Mouse (Mus musculus) skeletal muscle tissue, adult 2 months (tissue): ENCODE data around the gene Anks1b.

ENCODE experiments used
- DNase-seq: peaks from one replicate; pipeline ENCODE4 v3.0.0-alpha.2; 2012; ENCODE audit warnings: low read depth, low spot score

Anks1b gene

DNA sequence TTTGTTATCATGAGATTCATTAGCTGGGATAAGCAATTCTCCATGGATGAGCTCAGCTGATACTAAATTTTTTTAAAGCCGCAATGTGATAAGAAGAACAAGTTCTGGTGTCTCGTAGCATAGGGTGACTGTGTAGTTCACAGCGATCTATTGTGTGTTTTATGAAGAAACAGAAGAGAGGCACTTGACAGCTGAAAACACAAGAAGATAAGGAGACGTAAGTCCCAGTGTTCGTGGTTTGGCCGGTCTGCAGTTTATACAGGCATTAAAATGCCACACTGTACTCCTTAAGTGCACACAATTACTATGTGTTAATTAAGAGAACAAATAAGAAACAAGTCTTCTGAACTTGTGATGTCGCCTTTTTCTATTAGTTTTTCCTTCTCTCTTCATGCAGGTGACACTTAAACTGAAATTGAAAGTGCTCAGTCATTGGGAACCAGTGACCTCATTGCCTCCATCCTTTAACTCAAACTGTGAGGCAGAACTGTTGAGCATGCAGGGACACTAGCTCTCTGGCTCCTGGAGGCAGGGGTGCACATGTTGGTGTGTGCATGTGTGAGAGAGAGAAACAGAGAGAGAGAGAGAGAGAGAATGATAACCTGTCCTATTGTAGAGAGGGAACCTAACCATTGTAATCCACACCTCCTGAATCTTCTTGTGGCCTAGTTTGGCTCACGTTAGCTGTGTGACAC is 935.5 kb downstream of the Anks1b start:
- DNase-seq = no peak

DNA sequence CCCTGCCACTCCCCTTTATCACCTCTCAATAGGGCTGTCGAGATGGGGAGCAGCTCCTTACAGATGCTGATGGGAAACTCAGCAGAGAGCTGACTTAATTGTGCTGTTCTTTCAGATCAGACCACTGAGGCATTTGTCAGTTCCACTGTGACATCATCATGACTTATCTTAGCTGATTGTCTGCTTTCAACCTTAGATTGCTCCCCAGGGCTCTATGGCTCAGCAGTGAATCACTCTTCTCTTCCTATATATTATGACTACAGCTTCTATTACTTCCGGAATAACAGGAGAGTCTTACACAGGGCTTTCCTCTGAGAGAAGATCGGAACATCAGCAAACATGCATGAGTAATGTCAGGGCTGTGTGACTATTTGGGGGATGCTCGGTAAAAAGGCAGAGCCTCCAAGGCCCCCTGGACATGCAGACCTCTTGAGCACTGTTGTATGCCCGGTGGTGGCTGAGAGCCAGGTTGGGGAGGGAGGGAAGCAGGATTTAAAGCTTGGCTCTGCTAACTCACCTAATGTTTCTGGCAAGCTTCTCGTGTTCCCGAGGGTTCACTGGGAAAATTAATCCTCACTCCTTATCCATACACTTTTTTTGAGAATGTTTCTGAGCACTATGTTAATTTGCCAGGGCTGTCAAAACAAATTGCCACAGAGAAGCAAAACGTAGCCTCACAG is 936.7 kb downstream of the Anks1b start:
- no peak for DNase-seq

DNA sequence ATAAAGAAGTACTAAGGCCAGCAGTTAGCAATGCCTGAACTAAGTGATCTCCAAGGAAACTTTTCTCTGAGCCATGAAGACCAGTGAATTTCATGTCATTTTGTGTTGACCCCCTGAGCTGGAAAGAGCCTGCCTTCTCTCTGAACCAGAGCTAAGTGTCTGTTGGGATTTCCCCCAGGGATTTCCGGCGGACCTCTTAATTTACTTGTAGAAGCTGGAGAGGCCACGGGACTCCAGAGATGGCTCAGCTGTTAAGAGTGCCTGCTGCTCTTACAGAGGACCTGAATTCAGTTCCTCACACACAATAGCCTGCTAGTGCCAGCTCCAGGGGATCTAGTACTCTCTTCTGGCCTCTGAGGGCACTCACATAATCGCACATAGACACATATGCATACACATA is 938.1 kb downstream of the Anks1b start:
- no peak for DNase-seq

DNA sequence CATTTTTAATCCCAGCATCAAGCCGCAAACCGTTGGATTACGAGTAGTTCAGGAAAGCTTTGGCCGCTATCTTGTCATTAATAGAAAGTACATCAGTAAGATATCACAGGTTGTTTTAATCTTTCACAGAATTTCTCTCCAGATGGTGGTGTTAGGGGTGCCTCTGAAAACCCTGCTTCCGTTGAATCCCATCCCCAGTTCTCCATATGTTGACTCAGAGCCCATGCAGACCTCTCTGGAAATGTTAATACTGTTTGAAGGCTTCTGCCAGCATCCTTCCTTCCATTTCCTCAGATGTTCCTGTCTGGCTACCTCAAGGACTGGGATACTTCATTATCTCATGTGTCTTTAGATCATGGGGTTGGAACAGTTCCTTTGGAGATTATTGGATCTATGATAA is 940.0 kb downstream of the Anks1b start:
- no peak for DNase-seq

DNA sequence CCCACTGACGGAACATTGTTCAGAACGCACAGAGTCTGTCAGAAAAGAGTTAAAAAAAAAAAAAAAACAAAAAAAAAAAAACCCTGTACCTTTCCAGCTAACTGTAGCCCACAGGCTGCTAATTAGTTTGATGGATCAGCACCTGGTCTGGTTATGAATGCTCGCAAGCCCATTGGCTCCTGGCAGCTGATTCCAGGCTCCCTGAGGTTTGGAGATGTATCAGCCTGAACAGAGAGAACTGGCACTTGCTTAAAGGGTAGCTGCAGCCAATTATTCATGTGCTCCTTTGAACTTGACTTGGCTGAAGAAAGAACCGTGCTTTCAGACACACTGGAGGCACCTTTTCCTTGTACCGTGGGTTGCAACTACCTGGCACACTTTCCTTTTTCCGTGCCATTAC is 941.1 kb downstream of the Anks1b start:
- DNase-seq = no peak

DNA sequence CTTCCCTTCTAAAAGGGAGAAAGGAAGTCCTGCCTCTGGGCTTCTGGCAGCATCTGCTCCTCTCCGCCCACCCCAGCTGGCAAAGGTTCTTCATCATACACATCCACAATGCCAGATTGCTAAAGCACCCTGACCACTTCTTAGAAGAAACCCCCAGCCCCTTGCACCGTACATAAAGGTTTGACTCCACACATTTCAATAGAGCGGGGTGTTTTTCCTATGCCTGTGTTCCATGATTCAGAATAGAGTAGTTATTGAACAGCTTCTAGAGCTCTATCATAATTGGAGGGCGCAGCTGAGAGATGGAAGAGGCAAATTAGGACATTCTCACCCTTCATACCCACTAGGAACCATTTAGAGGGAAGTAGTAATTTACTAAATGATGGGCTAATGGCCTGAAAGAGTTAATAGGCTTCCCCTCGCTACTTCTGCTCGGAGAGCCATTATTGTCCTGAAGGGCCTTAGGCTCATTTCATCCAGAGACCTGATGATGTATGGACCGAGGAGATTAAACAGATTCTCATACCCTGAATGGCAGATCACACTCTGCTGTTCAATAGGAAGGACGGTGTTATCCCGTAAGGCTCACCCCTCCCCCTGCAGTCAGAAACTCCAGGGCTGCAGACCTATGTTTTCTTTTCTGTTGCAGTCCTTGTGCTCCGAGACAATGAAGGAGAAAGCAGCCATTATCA is 945.1 kb downstream of the Anks1b start:
- DNase-seq = no peak

DNA sequence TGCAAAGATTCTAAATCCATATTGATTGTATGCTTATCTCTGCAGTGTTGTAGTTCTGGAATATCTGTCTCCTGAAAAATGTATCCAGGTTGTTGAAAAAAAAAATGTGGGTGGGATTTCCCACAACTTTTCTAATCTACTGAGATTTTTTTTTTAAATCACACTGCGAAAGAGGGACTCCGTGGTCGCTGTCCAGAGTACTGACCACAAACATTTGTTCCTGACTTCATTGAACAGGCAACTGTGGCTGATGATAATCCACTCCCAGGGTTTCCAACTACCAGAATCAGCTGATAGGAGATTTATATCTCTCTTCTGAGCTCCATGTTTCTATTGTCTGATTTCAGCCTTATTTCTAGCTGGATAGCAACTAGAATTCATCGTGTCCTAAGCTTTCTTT is 950.1 kb downstream of the Anks1b start:
- DNase-seq = no peak

DNA sequence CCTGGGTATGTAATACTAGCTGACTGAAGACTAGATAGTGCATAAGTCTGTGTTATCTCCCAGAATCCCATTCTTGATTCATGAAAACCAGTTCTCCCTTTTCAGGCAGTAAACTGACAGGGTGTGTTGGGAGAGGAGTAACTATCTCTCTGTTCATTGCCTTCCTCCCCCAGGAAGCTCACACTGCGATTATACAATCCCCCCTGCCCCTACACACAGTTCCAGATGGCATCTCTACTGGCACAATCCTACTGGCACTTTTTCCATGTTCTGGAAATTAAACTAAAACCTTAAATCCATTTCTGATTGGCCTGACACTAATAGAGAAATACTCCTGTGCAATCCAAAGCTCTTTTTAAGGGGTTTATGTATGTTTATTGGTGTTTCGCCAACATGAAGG is 951.4 kb downstream of the Anks1b start:
- DNase-seq = no peak

DNA sequence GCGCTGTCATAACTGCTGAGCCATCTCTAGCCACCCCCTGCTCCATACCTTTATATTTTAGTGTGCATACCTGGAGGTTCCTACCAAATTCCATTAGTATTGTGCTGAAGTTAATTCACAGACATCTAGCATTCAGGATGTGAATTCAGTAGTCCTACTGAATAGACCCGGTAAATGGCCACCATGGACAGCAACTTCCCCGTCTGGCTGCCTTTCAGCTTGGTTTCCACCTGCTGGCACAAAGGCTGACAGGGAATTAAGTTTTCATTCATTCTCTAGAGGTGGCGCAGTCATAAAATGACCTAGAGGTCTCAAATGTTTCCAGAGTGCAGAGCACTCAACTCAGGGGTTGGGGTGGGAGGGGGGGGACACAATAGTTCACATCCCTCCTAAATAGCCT is 953.6 kb downstream of the Anks1b start:
- no peak for DNase-seq

DNA sequence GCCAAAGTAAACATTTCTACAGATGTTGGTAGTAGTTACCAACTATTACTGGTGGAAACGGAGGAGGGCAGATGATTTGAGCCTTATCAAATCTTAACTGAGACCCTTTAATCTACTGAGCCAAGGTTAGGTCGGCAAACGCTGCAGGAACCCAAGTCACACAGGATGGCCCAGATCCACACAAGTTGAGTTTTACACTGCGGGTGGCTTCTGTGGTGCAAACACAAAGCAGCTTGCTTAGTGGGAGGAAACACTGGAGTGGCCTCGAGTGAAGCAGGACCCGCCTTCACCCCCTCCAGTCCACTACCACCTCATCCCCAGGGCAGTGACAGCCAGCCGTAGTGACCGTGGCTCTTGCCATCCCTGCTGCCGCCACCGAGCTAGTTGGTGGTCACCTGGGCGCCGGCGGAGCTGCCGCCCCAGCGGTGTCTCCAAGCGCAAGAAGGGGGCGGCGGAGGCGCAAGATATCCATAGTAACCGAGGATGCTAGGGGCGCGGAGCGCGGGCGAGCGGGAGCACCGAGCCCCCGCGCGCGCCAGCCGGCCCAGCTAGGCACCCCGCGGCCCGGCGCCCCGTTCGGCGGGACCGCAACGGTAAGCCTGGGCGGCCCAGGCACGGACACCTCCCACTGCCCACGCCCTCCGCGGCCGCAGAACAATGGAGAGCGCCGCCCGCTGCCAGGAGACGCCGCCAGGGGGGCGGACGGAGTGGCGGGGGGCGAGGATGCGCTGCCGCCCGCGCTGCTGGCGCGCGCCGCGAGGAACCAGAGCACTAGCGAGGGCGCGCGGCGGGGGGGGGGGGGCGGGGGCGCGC is 955.5 kb downstream of the Anks1b start:
- no peak for DNase-seq

DNA sequence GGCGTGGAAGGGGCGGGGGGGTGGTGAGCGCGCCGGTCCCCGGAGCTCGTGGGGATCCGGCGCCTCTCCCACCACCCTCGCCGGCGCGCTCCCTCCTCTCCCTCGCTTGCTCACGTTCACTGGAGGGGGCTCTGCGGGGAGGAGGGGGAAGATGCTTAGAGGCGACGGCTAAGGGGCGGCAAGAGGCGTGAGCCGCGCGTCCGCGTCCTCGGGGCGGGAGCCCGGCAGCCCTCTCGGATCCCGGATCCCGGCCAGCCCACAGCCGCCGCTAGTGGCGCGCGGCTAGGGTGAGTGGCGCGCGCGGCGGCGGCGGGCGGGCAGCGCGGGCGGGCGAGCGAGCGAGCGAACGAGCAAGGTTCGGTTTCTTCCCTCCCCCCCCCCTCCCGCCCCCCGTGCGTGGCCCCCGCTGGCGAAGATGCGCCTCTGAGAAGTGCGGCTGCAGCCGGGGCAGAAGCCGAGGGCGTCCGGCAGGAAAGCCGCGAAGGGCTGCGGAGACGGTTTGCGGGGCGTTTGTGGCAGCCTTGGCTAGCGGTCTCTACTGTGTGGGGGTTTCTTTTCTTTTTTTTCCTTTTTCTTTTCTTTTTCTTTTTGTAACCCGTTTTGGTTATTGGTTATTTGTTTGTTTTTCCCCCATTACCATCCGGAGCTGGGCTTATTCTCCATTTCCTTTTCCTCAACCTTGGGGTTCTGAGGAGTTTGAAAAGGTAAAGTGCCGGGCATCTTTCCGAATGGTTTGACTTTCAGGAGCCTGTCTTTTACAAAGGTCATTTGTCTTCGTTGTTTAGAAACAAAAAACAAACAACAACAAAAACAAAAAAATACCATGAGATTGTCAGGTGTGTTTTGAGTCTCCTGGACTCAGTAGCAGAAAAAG is 956.3 kb downstream of the Anks1b start:
- DNase-seq = no peak

DNA sequence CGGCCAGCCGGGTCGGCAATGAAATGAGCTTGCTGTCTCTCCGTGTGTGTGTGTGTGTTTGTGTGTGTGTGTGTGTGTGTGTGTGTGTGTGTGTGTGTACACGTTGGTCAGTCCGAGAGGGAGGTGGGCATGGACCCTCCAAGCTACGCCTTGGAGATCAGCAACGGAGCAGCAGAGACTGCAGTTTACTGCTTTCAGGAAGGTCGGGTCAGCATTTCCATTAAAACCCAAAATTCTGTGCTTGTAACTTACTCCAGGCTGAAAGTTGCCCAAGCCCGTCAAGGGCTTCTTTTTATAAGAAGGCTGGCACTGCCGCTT is 956.9 kb downstream of the Anks1b start:
- no peak for DNase-seq

DNA sequence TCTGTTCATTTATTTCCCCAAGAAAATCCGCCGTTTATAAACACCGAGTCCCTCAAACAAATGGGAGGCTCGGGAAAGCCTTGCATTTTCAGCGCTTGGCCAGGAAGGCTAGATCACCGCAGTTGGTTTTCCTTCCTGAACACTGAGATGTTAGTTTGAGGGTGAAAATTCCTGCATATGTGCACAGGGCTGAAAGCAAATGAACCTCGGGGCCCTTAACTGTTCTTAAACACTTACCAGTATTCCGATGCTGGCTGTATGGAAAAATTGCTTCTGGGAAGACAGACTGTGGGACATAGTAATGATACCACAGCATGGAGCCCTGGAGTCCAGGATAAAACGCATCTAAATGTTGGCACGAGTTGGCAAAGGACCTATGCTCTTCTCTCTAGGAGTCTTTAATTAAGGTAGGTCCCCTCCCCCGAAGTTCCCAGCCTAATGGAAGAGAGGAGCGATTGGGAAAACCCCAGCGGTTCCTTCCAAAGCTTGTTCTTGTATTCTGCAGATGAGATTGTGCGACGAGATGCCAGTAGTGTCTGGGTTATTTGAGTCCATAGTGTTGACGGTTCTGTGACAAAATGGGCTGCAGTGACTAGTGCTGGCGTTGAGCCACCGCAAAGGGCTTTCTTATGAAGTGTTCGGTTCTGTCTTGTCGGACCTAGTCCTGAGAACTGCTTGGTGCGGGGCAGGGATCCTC is 957.4 kb downstream of the Anks1b start:
- DNase-seq = no peak

DNA sequence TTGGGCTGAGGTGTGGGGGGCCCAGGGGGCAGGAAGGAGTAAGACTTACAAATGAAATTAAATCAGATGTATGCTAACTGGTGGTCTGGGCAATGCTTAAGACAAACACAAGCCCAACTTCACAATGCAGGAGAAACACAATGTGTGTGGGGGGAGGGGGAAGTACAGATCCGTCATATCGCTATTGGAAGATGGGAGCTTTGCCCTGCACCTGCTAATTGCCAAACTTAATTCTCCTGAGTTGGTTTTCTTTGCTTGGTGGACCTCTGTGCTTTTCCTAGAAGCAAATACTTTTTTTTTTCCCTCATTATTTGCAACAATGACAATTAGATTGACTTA is 957.9 kb downstream of the Anks1b start:
- no peak for DNase-seq

DNA sequence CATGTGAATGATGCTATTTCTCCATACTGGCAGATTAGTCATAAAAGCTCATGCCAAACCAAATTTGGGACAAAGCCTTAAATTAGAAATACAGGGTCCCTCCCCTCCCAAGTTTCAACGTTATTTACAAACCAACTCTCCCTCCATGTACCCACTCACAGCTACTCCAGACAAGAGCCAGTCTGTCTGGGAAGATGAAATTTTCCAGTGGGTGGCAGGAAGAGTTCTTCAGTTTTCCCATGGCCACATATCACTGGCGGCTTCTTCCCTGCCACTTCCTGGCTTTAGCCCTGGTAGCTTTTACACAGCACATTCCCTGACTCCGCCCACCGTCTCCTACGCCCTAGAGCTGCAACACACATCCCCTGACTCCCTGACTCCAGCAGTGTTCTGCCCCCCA is 961.0 kb downstream of the Anks1b start:
- DNase-seq = no peak

DNA sequence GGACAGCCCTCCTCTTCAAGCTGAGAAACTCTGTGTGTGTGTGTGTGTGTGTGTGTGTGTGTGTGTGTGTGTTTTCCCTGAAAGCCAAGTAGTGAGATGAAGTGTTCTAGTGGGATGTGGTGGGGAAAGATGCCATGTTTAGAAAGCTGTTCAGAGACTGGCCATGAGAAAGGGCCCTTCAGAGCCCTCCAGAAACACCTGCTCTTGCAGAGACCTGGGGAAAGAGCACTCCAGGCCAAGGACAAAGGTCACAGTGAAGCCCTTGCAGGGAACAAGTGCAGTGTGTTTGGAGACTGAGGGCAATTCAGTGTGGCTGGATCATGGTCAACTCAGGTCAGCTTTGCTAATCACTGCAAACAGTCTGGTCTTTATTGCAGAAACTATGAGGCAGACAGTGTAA is 961.9 kb downstream of the Anks1b start:
- no peak for DNase-seq

DNA sequence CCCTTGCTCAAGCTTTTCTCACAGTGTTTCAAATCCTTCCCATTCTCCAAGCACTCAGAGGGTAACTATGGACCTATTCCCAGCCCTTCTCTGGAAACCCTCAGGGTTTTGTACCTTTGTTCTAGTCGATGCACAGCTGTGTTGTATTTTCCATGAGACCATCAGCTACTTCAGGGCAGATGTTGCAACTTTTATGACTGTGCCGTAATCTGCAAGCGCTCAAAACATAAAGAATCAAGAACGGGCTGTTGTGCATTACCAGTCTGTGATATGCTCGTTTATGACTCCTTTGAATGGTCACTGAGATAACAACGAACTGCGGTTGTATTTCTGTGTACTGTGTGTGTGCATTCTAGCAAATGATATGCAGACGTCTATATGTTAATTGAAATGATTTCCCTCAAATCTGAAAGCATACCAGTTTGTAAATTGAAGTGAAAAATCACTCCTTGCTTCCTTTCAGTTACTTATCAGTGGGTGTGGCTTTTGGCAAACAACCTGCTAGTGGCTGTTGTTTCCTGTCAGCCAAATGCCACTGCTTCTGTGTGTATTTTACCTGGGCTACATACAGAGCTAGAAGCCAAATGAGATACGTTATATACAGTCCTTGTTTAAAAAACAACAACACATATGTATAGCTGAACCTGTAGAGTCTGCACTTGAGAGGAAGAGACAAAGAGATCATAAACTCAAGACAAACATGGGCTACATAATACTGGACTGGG is 966.5 kb downstream of the Anks1b start:
- DNase-seq = no peak

DNA sequence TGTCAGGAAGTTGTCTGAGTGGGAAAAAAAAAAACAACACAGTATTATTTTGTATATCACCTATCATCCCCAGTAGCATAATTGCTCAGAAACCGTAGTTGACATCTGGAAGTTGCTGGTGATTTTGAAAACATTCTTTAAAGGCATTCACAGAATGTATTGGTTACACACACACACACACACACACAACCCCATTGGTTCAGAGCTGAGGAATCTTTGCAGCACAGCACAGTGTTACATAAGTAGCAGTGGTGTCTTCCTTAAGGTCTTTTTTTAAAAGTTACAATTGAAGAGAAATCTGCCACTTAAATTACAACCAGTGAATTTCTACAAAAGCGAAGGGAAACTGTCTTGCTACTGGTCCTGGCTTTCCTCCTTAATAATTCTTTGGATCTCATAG is 969.1 kb downstream of the Anks1b start:
- no peak for DNase-seq

DNA sequence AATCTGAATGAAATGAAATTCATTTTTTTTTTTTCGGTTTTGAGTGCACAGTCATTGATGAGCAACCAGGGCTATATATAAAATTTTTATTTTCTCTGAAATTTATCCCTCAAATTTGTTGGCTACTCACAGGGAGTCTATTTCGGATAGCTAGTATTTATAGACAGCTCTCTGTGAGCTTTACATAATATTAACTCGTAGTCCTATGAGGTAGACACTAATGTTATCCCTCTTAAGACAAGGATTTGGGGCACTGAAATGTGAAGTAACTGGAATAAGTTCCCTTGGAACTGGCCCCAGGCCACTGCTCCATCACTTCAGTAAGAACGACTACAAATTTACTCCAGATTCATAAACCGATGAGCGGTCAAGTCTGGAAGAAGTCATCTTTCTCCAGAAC is 977.8 kb downstream of the Anks1b start:
- no peak for DNase-seq

DNA sequence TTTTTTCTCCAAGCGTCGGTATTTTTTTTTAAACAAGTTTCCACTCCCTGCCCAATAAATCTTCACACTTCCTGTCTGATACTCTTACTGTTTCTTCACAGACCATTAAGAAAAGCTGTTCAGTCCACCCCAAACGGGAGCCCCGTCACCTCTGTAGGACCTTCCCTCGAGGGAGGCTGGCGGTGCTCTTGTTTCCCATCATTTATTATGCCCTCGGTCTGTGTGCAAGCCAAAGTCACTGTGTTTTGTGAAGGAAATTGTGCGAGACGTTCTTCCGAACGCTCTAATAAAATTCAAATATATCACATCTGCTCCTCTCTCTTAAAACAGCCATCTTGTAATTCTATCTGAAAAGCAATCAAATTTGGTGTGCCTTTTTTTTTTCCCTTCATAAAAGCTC is 978.7 kb downstream of the Anks1b start:
- no peak for DNase-seq
